Mouse (Mus musculus) limb, embryonic 10.5 days (tissue): ENCODE measurements around the gene Ufc1. TPM values are rescaled to one million over a fixed set of nuclear protein-coding genes. Genes with fewer than 3 reads are reported as not detected.
"Not testable (repeated sequence)": the region's sequence is repeated elsewhere in the genome, so short reads cannot be mapped to it uniquely, and the experiment has no call there.

Experiments
- DNase-seq: peaks from one replicate; pipeline ENCODE4 v3.0.0-alpha.2; 2017; ENCODE audit warnings: low spot score
- H3K27ac ChIP-seq: fragments of 300-500 bp; sonication (generic); 2 replicates; pipeline ENCODE4 v1.5.1; 2016; ENCODE audit warnings: mild to moderate bottlenecking
- H3K27me3 ChIP-seq: fragments of 300-500 bp; sonication (generic); 2 replicates; pipeline ENCODE4 v1.6.1; 2016; ENCODE audit warnings: low read depth, mild to moderate bottlenecking; ENCODE audit not compliant: poor library complexity, severe bottlenecking
- H3K36me3 ChIP-seq: fragments of 300-500 bp; sonication (generic); 2 replicates; pipeline ENCODE4 v1.6.1; 2016; ENCODE audit warnings: mild to moderate bottlenecking, moderate library complexity
- H3K4me1 ChIP-seq: fragments of 300-500 bp; sonication (generic); 2 replicates; pipeline ENCODE4 v1.6.1; 2016
- H3K4me3 ChIP-seq: fragments of 300-500 bp; sonication (generic); 2 replicates; pipeline ENCODE4 v1.5.1; 2016; ENCODE audit warnings: mild to moderate bottlenecking, moderate library complexity
- H3K9me3 ChIP-seq: fragments of 300-500 bp; sonication (generic); replicated peaks from 2 replicates; pipeline ENCODE4 v1.6.1; 2016; ENCODE audit warnings: mild to moderate bottlenecking
- WGBS: fragments of 180-500 bp; shearing (Covaris S2); methylation state at CpG from one replicate; pipeline ENCODE4 v1.1.7; 2016; 5-methylcytosine and 5-hydroxymethylcytosine counted together
- polyA plus RNA-seq: library from polyadenylated mRNA; unstranded; fragments of >200 nt; fragmentation: Nextera tagmentation; extraction: Ambion mirVana; gene quantifications from 2 replicates; pipeline ENCODE4 v1.2.1, GENCODE M21; 2016

The Ufc1 gene
- polyA plus RNA-seq, result 99.6 and 101 TPM in 2 replicates

DNA sequence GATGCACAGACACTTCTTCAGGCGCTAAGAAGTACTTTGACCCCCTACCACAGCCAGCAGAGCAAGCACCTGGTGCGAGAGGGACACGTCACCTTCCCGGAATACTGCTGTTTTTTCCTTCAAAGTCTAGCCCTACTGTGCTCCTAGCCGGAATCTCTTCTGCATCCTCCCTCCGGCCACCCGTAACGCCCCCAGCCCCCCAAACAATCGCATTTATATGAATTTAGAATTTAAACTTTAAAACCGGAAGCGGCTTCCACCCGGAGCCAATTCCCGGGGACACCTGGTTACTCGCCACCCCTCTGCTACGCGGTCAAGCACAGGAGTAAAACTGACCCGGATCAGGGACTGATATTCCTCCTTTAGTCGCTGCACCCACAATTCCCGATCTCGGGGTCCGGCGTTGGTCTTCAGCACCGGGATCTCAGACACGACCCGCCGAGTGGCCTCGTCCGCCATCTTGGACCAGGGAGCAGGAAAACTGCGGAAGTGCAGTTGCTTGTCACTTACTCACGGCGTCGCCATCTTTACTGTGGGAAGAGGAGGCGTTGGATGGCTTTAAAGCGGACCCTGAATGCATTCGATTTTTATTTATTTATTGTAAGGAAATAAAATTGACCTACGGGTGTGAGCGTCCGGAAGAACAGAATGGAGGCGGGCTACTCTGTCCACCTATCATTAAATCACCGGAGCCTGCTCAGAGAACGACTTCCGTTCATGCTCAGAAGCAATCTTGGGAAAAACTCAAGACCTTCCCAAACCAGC, at the start of gene Ufc1:
TSS of gene Ufc1 (minus strand) at position 727 of the 765 bp plus-strand sequence.
- peak within 1 kb of the TSS; percentile 70 for H3K4me3 ChIP-seq
- no peaks in the 10 kb centered on the region for H3K9me3 ChIP-seq
- H3K27me3 ChIP-seq, result peaks cover 14% of the 10 kb centered on the region
- peaks cover 8% of the 10 kb centered on the region for H3K4me1 ChIP-seq
- peak; percentile 81 for DNase-seq
- peak within 1 kb of the TSS; percentile 97 for H3K27ac ChIP-seq
- WGBS, result under 1% methylated on average over 42 of the region's 42 CpGs
- H3K36me3 ChIP-seq, result peaks cover 15% of the 10 kb centered on the region

DNA sequence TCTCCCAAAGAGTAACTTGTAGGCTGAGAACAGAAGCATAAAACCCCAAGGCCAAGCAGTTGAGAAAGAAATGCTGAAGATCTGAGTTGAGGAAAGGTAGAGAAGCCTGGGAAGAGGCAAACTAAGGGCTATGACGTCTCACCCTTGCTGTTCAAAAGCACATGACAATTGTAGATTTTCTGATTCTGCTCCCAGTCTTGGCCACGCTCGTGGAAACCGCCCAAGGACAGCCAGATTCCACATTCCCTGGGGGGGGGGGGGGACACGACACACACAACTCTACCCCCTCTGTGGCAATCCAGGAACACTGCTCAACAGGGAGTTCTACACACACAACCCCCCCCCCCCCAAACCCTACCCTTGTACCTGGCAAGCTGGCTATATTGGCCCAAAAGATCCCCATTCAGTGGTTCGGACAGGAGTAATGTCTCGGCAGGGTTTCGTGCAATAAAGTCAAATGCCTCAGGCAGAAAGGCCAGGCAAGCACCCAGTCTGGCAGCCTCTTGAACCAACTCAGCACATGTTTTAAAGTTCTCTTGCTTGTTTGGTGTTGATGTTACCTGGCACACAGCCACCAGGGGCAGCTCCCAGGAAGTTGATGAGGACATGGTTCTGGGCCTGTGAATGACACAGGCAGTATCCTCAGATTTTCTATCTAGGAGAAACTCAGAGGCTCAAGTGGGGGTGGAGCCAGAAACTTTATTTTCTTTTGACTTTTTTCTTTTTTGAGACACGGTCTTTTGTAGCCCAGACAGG, 49.3 kb upstream of the Ufc1 start:
- H3K27me3 ChIP-seq, result no peaks in the 10 kb centered on the region
- peaks cover 65% of the 10 kb centered on the region for H3K36me3 ChIP-seq
- H3K27ac ChIP-seq, result no peak overlapping the region
- no peak for DNase-seq
- 84% methylated on average over 9 of the region's 9 CpGs for WGBS
- peaks cover 17% of the 10 kb centered on the region for H3K4me1 ChIP-seq
- H3K9me3 ChIP-seq, result peaks cover 5% of the 10 kb centered on the region; the same call in 1 of the 2 replicates
- H3K4me3 ChIP-seq, result peak overlapping the region; percentile 87

DNA sequence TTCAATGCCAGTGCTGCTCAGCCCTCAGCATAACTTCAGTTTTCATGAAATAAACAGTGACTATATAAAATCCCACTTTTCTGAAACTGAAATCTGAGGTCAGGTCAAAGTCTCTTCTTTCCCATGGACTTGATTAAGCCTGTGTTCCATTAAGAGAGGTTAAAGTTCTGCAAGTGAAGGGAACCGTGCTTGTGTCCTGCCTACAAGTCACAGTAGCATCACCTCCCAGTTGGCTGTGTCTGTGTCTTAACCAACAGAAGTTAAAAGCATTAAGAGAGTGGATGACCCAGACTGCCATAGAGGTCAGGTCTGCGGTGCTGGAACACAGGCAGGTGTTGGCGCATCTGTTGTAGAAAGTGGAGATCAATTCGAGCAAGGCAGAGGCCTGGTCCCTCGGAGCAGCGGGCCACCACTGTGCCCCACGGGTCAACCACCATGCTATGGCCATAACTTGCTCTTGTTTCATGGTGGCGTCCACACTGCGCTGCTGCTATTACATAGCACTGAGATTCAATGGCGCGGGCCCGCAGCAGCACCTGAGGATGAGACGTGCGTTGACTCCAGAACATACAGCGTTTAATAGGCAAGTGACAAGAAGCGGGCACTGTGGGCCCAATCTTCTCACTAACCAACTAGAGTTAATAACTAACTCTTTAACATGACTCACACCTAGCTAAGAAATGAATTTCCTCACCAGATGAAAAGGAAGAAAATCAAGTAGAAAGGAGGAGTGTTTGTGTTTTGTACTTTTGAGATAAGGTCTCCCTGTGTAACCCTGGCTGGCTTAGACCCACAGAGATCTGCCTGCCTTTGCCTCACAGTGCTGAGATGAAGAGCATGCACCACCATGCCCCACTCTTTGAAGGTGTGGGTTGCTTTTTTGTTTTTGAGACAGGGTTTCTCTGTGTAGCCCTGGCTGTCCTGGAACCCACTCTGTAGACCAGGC, 47.7 kb upstream of the Ufc1 start:
- WGBS, result 96% methylated on average over 16 of the region's 16 CpGs
- Histone ChIP-seq H3K9me3 (peaks cover 5% of the 10 kb centered on the region; the same call in 1 of the 2 replicates), H3K4me1 (peaks cover 17% of the 10 kb centered on the region), H3K36me3 (peaks cover 71% of the 10 kb centered on the region), H3K27ac (no peak overlapping the region), H3K4me3 (no peak overlapping the region), H3K27me3 (no peaks in the 10 kb centered on the region)
- DNase-seq, result no peak

DNA sequence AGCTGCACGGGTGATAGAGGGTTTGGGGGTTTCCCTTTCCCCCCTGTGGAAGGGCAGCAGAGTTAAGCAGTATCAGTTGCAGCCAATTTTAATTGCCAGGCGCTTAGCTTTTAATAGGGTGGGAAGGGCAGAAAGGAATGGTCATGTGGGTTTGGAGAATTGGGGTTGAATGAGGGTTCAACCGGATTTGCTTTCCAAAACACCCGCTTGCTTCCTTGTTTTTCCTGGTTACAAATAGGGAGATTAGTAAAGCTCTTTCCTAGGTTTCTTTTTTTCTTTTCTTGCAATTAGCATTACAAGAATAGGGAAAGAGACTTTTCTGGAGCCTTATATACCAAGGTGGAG, 35.4 kb upstream of the Ufc1 start:
- peaks cover 31% of the 10 kb centered on the region for H3K4me1 ChIP-seq
- H3K9me3 ChIP-seq, result no peaks in the 10 kb centered on the region
- no peak for DNase-seq
- H3K27me3 ChIP-seq, result no peaks in the 10 kb centered on the region
- H3K36me3 ChIP-seq, result peaks cover 36% of the 10 kb centered on the region
- under 1% methylated on average over 4 of the region's 4 CpGs for WGBS
- H3K27ac ChIP-seq, result peak overlapping the region; percentile 99
- peak overlapping the region; percentile 89 for H3K4me3 ChIP-seq

DNA sequence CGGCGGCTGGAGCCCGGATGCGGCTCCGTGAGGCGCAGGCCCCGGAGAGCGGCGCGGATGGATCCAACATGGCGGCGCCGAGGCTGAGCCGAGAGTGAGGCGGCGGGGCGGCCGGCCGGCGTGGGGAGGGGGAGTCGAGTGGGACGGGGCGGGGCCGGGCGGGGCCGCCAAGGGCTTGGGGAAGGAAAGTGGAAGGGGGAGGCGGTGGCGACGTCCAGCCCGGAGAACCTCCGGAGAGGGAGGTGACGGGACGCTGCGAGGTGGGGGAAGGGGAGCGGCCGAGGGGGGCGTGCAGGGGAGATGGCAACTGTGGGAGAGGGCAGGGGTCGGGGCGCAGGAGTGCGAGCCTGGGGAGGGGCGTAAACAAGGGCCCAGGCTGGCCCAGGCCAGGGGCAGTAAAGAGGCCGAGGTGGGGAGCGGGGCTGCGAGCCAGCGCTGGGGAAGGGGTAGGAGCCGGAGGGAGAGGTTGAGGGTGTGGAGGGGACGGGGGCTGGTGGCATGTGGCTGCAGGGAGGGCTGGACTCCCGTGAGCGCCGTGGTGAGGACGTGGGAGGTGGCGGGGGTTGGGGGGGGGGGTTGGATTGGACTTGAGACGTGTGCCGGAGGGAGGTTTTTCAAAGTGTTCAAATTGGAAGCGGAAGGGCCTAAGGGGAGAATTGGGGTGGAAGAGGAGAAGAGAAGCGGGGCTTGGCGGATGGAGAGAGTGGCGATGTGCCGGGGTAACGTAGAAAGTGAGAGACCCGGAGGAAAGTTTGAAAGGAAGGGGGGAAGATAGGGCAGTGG, 34.8 kb upstream of the Ufc1 start:
- 1% methylated on average over 52 of the region's 61 CpGs for WGBS
- Histone ChIP-seq H3K27me3 (no peaks in the 10 kb centered on the region), H3K4me3 (peak overlapping the region; percentile 89), H3K36me3 (peaks cover 38% of the 10 kb centered on the region), H3K9me3 (no peaks in the 10 kb centered on the region), H3K4me1 (peaks cover 31% of the 10 kb centered on the region), H3K27ac (peak overlapping the region; percentile 99)
- peak; percentile 94 for DNase-seq

DNA sequence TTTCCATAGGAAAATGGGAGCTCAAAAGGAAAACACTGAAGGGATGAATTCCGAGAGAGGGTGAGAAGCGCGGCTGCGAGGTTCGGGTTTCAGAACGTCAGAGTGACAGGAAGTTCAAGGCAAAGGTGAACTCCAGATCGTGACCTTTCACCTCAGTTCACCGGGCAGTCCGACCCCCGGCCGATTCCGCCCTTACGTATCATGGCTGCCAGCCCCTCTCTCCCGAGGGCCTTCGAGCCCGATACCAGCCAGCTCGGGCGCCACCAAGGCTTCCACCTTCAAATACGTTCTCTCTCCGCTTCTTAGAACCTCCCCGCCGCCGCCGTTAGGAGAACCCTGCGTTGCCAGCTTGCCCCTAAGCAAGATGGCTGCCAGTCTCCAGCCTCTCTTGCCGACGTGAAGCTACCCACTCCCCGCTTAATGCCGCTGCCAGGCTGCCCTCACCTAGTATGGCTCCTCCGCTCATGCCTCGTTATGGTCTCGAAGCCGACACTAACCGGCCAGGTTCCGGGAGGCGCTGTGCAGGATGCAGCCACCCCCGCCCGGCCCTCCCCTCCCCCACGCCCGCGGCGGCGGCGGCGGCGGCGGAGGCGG, 34.1 kb upstream of the Ufc1 start, which contains the start of gene Dedd:
TSS of gene Dedd (plus strand) at position 307 of the 594 bp plus-strand sequence.
- H3K4me1 ChIP-seq, result peaks cover 31% of the 10 kb centered on the region
- peaks cover 31% of the 10 kb centered on the region for H3K36me3 ChIP-seq
- H3K4me3 ChIP-seq, result peak within 1 kb of the TSS; percentile 89
- peak; percentile 91 for DNase-seq
- peak within 1 kb of the TSS; percentile 99 for H3K27ac ChIP-seq
- H3K9me3 ChIP-seq, result no peaks in the 10 kb centered on the region
- under 1% methylated on average over 47 of the region's 48 CpGs for WGBS
- H3K27me3 ChIP-seq, result no peaks in the 10 kb centered on the region

DNA sequence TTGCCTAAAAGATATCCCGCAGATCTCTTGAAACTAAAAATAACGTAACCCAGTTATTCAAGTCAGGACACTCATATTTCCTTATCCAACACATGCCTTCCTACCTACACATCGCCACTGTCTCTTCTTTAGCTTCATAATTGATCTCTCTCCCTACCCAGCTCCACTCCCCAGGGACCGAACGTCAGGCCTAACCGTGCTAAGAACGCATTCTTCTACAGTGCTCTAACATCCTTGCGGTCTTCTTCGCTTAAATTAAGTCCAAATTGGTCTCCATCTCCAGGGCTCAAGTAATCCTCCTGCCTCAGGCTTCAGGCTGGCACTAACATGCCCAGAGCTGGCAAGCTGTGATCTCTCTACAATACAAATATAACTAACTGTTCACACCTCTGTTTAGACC, 33.4 kb upstream of the Ufc1 start:
- peak; percentile 31 for DNase-seq
- H3K27me3 ChIP-seq, result no peaks in the 10 kb centered on the region
- peak overlapping the region; percentile 99 for H3K27ac ChIP-seq
- peak overlapping the region; percentile 89 for H3K4me3 ChIP-seq
- H3K9me3 ChIP-seq, result no peaks in the 10 kb centered on the region
- peaks cover 28% of the 10 kb centered on the region for H3K36me3 ChIP-seq
- WGBS, result 45% methylated on average over 9 of the region's 9 CpGs
- peaks cover 31% of the 10 kb centered on the region for H3K4me1 ChIP-seq

DNA sequence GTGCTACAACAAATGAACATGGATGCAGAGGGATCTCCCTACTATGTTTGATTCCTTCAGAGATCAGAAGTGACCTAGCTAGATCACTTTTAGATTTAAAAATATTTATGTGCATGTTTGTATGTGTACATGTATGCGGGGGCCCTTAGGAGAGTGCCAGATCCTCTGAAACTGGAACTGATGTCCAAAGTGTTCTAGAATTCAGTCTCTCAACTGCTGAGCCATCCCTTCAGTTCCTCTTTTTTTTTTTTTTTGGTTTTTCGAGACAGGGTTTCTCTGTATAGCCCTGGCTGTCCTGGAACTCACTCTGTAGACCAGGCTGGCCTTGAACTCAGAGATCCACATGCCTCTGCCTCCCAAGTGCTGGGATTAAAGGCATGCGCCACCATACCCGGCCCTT, 31.8 kb upstream of the Ufc1 start:
- H3K4me3 ChIP-seq, H3K27ac ChIP-seq, H3K27me3 ChIP-seq, DNase-seq, H3K9me3 ChIP-seq: not testable (repeated sequence)
- Histone ChIP-seq H3K36me3 (peaks cover 16% of the 10 kb centered on the region), H3K4me1 (peaks cover 31% of the 10 kb centered on the region)
- WGBS, result 90% methylated on average over 4 of the region's 4 CpGs

DNA sequence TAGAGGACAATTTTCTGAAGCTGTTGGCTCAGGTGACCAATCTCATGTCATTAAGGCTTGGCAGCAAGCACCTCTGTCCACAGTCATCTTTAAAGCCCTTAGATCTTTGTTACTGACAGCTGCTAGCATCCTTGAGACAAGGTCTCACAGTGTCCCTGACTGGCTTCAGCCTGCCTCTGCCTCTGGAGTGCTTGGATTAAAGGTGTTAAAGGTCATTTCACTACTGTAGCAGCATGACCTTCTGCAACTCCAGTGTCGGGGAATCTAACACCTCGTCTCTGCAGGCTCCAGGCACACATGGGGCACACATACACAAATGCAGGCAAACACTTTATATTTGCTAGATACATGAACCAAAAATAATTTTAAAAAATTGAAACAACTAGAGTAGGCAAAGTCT, 30.7 kb upstream of the Ufc1 start:
- Histone ChIP-seq H3K9me3 (no peaks in the 10 kb centered on the region), H3K4me1 (peaks cover 22% of the 10 kb centered on the region), H3K27ac (no peak overlapping the region), H3K36me3 (peaks cover 16% of the 10 kb centered on the region), H3K27me3 (no peaks in the 10 kb centered on the region), H3K4me3 (no peak overlapping the region)
- 81% methylated on average over 2 of the region's 2 CpGs for WGBS
- DNase-seq, result no peak

DNA sequence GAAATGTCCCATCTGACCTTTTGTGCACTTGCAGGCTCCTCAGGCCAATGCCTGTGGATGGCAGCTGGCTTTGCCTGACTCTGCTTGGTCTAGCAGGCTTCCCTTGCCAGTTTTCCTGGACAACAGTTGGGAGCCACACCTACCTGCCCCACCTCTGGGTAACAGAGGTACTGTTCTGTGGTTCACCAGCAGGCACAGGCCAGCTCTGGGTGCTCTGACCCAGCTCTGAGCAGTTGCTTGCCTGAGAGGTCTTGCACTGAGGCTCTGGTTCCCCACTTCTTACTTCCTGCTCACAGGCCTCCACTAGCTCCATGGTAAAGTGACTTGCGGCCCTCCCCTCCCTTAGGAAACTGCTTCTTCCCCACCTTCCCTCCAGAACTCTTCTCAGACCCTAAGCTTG, 27.2 kb upstream of the Ufc1 start:
- Histone ChIP-seq H3K36me3 (peaks cover 16% of the 10 kb centered on the region), H3K4me3 (no peak overlapping the region), H3K27me3 (no peaks in the 10 kb centered on the region), H3K4me1 (no peaks in the 10 kb centered on the region), H3K9me3 (no peaks in the 10 kb centered on the region), H3K27ac (no peak overlapping the region)
- 79% methylated on average over 1 of the region's 1 CpGs for WGBS
- no peak for DNase-seq

DNA sequence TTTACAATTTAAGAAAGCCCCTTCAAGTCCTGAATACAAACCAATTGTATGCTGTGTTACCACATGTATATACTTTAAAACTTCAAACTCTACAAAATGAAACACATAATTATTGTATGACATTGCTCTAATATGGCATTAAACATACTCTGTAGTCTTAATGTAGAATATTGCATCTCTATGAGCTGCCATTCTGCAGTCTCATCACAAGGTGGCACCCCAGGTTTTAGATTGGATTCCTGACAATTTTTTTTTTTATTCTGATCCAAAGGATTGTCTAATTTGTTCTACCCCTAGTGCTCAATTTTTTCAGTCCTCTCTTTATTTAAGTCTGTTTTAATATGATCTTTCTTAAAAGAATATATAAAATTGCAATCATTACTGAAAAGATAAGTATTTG, 26.6 kb upstream of the Ufc1 start:
- DNase-seq, result no peak

More for the DNA sequence above, 26.6 kb upstream of the Ufc1 start:
- no peaks in the 10 kb centered on the region for H3K9me3 ChIP-seq
- H3K4me1 ChIP-seq, result no peaks in the 10 kb centered on the region
- peaks cover 16% of the 10 kb centered on the region for H3K36me3 ChIP-seq
- H3K27me3 ChIP-seq, result no peaks in the 10 kb centered on the region
- no peak overlapping the region for H3K4me3 ChIP-seq
- H3K27ac ChIP-seq, result no peak overlapping the region
